Mouse (Mus musculus): Measurements from ENCODE around the gene Skor1.

- TF ChIP-seq CTCF (IDR thresholded peaks at IDR 0.05; ENCODE audit: low read depth) (no peak), EP300 (IDR thresholded peaks at IDR 0.05; ENCODE audit: low read depth) (no peak)
These were observed 48.9 kb downstream of the Skor1 start for GRCm38 (mm10) chr9:63099876-63100275.

Measured in liver, embryonic 14.5 days (tissue).